Mouse (Mus musculus) c-Kit-negative CD71-positive TER-119-positive erythroid progenitor cells, embryonic 14.5 days (primary cell): ENCODE measurements around the gene Gm5447.

Experiments used
- DNase-seq: peaks from one replicate; pipeline ENCODE4 v3.0.0-alpha.2; 2013; ENCODE audit warnings: low read depth, low spot score

Gm5447 gene

GRCm38 (mm10) chr13:30986934-30987455 is 13.0 kb downstream of the Gm5447 start:
- no peak for DNase-seq

- DNase-seq, result no peak
Observed at GRCm38 (mm10) chr13:30987686-30988085, 13.7 kb downstream of the Gm5447 start.

- no peak for DNase-seq
Observed at GRCm38 (mm10) chr13:30989710-30990109, 15.7 kb downstream of the Gm5447 start.

GRCm38 (mm10) chr13:30990233-30990632 is 16.2 kb downstream of the Gm5447 start:
- DNase-seq, result no peak

- no peak for DNase-seq
Observed at GRCm38 (mm10) chr13:30993819-30994218, 19.8 kb downstream of the Gm5447 start.

GRCm38 (mm10) chr13:30994249-30994858 is 20.4 kb downstream of the Gm5447 start:
- no peak for DNase-seq

GRCm38 (mm10) chr13:30997526-30998253 is 23.7 kb downstream of the Gm5447 start:
- DNase-seq, result no peak

GRCm38 (mm10) chr13:30999799-31000198 is 25.8 kb downstream of the Gm5447 start:
- no peak for DNase-seq

GRCm38 (mm10) chr13:31004458-31004857 is 30.5 kb downstream of the Gm5447 start:
- no peak for DNase-seq

- DNase-seq, result no peak
Observed at GRCm38 (mm10) chr13:31004995-31005394, 31.0 kb downstream of the Gm5447 start.

- no peak for DNase-seq
Observed at GRCm38 (mm10) chr13:31017545-31017944, 43.5 kb downstream of the Gm5447 start.

GRCm38 (mm10) chr13:31021514-31021913 is 47.5 kb downstream of the Gm5447 start:
- DNase-seq, result no peak

GRCm38 (mm10) chr13:31021927-31022326 is 47.9 kb downstream of the Gm5447 start:
- no peak for DNase-seq

- no peak for DNase-seq
Observed at GRCm38 (mm10) chr13:31023664-31024063, 49.7 kb downstream of the Gm5447 start.
